Mouse (Mus musculus) kidney, postnatal 10 days (tissue): Measurements from ENCODE around the gene Gpr143.
"Not testable (repeated sequence)": the region's sequence is repeated elsewhere in the genome, so short reads cannot be mapped to it uniquely, and the experiment has no call there.

Experiments
- DNase-seq: peaks from one replicate; pipeline ENCODE4 v3.0.0; 2021; ENCODE audit warnings: mixed read lengths

Gpr143 gene

GRCm38 (mm10) chrX:152781720-152782403 is at the start of gene Gpr143:
Gene Gpr143 (plus strand): TSS chrX:152781921.
- peak; percentile 44 for DNase-seq

DNA sequence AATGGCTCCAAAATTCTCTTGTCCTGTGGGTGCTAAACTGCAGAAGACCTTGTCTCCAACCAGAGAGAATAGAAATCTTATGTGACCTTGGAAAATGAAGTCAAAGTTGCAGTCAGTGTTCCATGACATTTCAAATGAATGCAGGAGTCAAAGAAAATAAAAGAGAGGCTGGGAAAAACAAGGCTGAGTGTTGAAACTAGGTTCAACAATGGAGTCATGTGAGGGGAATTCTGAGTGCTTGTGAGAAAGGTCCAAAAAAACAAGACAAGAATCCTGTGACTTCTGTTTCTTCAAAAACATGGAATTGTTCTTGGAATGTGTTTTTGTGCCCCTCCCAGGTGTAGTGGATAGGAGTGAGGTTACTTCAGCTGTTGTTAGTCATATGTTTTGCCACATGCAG is 46.4 kb upstream of the Gpr143 start:
- no peak for DNase-seq

DNA sequence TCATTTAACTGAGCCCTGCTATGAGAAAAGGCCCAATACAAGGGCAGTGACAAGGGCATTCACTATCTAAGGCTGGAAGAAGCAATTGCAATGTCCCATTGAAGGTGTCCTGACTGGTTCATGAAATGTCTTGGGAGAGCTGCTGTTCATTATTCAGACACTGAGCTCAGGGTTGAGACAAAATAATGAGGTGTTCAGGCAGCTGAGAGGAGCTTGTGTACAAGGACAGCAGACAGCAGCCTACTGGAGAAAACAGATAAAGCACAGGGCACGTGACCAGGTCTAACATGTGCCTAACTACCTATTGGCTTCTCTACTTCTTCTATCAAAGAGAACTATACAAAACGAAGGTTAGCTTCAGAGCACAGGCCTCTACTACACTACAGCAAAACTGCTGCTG is 43.5 kb upstream of the Gpr143 start:
- no peak for DNase-seq

DNA sequence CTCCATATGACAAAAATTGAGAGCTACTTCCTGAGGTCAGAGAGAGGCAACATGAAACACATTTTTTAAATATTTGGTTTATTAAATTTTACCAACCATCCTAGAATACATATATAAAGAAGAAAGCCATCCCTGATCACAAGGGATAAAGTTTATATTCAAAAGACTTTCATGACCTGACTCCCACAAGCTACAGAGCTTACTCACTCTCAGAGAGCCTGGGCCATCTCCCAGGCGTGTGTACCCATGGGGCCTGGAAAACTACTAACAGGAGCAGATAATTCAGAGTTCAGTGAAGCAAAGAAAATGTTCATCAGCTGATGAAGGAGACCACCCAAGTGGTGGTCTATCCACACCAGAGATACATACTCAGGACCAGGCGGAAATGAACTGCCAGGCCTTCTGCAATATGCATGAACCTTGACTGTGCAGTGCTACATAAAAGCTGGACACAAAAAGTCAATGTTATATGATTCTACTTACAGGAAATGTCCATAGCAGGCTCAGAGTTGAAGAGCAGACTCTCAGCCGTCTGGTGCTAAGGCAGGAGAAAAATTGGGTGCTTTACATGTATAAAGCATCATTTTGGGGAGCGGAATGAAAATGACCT is 42.9 kb upstream of the Gpr143 start:
- DNase-seq = no peak

- DNase-seq = no peak
Measured at GRCm38 (mm10) chrX:152743642-152744041, 38.1 kb upstream of the Gpr143 start.

- DNase-seq = no peak
Measured at GRCm38 (mm10) chrX:152745925-152746324, 35.8 kb upstream of the Gpr143 start.

GRCm38 (mm10) chrX:152755819-152756218 is 25.9 kb upstream of the Gpr143 start:
- no peak for DNase-seq

DNA sequence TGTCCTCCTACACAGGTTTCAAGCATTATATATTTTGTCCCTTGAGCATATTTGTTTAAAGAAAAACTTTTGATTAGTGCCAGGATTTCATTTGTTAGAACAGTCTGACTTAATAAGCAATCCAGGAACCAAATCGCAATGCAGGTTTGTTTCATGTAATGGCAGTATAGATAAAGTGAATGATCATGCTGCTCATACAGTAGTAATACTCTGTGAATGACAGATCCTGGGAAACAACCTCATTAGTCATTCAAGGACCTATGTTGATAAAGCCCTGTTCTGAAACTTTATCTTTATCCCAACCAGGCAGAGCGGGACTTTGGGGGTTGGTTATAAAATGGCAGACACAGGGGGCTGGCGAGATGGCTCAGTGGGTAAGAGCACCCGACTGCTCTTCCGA is 25.4 kb upstream of the Gpr143 start:
- no peak for DNase-seq

- DNase-seq = no peak
Measured at GRCm38 (mm10) chrX:152762437-152762836, 19.3 kb upstream of the Gpr143 start.

GRCm38 (mm10) chrX:152762855-152763254 is 18.9 kb upstream of the Gpr143 start:
- DNase-seq = no peak

DNA sequence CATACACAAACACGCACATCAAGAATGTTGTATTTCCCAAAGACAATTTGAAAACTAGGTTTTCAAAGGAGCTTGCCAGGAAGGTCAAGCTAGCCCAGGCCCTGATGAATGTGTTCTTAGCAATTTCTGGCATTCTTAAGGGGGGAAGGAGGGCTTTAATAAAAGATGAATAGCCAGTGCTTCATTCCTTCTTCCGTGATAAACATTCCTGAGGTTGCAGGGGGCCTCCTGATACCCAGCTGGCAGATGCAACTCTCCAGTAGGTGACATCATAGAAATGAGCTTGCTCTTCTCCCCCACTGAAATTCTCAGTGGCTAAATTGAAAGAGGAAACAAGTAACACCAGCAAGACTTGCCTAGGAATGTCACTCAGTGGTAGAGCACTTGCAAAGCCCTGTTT is 17.6 kb upstream of the Gpr143 start:
- no peak for DNase-seq

DNA sequence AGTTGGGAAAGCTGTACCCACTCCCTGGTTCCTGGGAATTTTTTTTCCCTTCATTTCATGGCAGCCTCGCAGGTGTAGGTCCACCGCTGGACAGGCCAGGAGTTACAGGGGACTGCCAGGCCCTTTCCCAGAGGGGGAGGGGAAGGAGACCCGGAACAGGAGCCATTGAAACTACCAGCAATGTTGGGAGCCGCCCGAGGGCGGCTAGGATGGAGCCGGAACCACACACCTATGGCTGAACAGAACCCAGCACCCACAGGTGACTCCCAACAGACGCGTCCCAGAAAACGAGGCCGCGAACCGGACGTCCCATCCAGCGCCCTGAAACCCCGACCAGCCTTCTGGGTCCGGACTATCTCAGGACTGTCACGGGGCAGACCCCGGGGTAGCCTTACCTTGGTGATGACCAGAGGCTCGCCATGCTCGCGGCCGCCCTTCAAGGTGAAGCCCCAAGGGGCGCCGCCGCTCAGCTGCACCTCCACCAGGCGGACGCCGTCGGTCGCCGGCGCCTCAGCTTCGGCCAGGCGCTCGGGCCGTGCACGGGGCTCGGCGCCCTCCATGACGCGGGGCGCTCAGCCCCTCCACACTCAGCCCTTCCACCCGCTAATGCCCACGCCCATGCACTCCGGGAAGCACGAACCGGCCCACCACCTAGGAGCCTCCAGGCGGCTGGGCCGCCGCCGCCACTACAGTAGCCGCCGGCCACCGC is 12.7 kb upstream of the Gpr143 start, which contains the start of gene Shroom2:
Gene Shroom2, minus strand, starts transcription at position 575 of the 709 bp plus-strand sequence.
- peak; percentile 54 for DNase-seq

- peak; percentile 88 for DNase-seq
Measured at GRCm38 (mm10) chrX:152769600-152770157, 12.0 kb upstream of the Gpr143 start.

GRCm38 (mm10) chrX:152788129-152788528 is 6.4 kb downstream of the Gpr143 start:
- no peak for DNase-seq

DNA sequence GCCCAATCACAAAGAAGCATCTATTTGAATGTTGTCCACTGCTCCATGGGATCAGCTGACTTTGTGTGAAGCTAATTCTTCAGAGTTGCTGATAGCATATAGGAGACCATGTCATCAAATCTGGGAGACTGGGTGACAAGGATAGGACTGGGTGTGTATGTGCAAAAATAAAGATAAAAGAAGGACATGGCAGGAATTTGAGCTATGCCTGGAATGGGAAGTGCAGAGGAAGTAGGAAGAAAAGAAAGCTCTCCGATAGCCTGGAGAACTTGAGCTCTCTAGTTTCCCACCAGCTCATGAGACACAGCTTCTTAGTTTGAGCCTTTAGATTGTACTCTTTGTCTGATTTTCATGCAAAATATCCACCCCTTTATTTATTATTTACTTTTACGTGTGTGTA is 6.9 kb downstream of the Gpr143 start:
- DNase-seq = no peak

- DNase-seq = no peak
Measured at GRCm38 (mm10) chrX:152805317-152805716, 23.6 kb downstream of the Gpr143 start.

DNA sequence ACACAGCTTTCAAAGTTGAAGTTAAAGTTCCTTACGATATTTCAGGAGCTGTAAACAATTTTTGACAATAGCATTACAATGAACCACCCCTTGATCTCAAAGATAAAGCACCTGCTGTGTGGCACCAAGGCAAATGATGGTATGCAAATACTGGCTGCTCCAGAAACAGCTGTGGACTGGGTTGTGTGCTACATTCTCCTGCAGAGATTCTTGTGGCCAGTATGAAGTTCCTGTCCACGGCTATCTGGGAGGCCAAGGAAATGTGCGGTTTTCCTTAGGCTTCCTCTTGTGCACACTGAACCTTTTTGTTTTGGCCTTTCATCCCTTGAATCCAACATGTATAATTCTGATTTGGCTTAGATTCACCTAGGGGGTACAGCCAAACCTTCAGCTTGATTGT is 31.6 kb downstream of the Gpr143 start:
- DNase-seq = no peak

GRCm38 (mm10) chrX:152818996-152819395 is 37.3 kb downstream of the Gpr143 start:
- DNase-seq = no peak

- not testable (repeated sequence) for DNase-seq
Measured at GRCm38 (mm10) chrX:152831003-152831550, 49.4 kb downstream of the Gpr143 start.

DNA sequence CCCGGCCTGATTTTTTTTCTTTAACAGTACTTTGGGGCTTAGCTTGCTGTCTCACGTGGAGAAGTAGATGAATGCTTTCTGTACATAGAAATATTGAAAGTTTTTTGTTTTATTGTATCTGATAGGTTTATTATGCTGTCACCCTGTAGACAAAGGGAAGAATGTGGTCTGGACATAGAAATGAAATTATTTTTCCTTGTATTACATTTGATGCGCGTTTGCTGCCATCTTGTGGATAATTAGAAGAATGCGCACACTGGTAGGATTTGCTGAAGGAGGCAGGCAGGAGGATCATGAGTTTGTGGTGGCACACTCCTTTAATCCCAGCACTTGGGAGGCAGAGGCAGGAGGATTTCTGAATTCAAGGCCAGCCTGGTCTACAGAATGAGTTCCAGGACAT is 53.2 kb downstream of the Gpr143 start:
- peak; percentile 9 for DNase-seq

- no peak for DNase-seq
Measured at GRCm38 (mm10) chrX:152855076-152855772, 73.5 kb downstream of the Gpr143 start.
